Mouse (Mus musculus) embryonic facial prominence, embryonic 14.5 days (tissue): Measurements from ENCODE around the gene Spag17. TPM values are rescaled to one million over a fixed set of nuclear protein-coding genes. Genes with fewer than 3 reads are reported as not detected.

Source experiments
- ATAC-seq: fragments of 200-750 bp; cut with Nextera tagmentation; 2 replicates; pipeline ENCODE4 v1.8.0; 2017; ENCODE audit warnings: low read depth, moderate number of reproducible peaks, moderate TSS enrichment
- DNase-seq: peaks from one replicate; pipeline ENCODE4 v3.0.0-alpha.2; 2015; ENCODE audit warnings: low spot score
- H3K27ac ChIP-seq: fragments of 300-500 bp; sonication (generic); replicated peaks from 2 replicates; pipeline ENCODE4 v1.5.1; 2014; ENCODE audit warnings: low read depth, mild to moderate bottlenecking, low read length, moderate library complexity
- H3K27me3 ChIP-seq: fragments of 300-500 bp; sonication (generic); replicated peaks from 2 replicates; pipeline ENCODE4 v1.6.1; 2014; ENCODE audit warnings: low read length; ENCODE audit not compliant: control insufficient read depth, insufficient read depth
- H3K36me3 ChIP-seq: fragments of 300-500 bp; sonication (generic); 2 replicates; pipeline ENCODE4 v1.6.1; 2014; ENCODE audit warnings: low read length, mixed read lengths; ENCODE audit not compliant: control insufficient read depth, insufficient read depth
- H3K4me1 ChIP-seq: fragments of 300-500 bp; sonication (generic); 2 replicates; pipeline ENCODE4 v1.6.1; 2014; ENCODE audit warnings: antibody characterized with exemption, low read length; ENCODE audit not compliant: control insufficient read depth, insufficient read depth
- H3K4me2 ChIP-seq: fragments of 300-500 bp; sonication (generic); 2 replicates; pipeline ENCODE4 v1.6.1; 2014; ENCODE audit warnings: low read depth, mild to moderate bottlenecking, low read length, moderate library complexity, mixed read lengths
- H3K4me3 ChIP-seq: fragments of 300-500 bp; sonication (generic); 2 replicates; pipeline ENCODE4 v1.5.1; 2014; ENCODE audit warnings: low read depth, mild to moderate bottlenecking, low read length
- H3K9ac ChIP-seq: fragments of 300-500 bp; sonication (generic); 2 replicates; pipeline ENCODE4 v1.6.1; 2014; ENCODE audit warnings: low read depth, mild to moderate bottlenecking, low read length, moderate library complexity, mixed read lengths
- H3K9me3 ChIP-seq: fragments of 300-500 bp; sonication (generic); 2 replicates; pipeline ENCODE4 v1.6.1; 2016; ENCODE audit warnings: low read length; ENCODE audit not compliant: control insufficient read depth
- WGBS: fragments of 180-500 bp; shearing (Covaris S2); extraction: QIAGEN DNeasy Blood & Tissue Kit; methylation state at CpG from one replicate; pipeline ENCODE4 v1.1.7; 2014; 5-methylcytosine and 5-hydroxymethylcytosine counted together
- polyA plus RNA-seq: library from polyadenylated mRNA; unstranded; fragments of >200 nt; fragmentation: Nextera tagmentation; extraction: Ambion mirVana; gene quantifications from 2 replicates; pipeline ENCODE4 v1.2.1, GENCODE M21; 2014

The Spag17 gene
- polyA plus RNA-seq, 1 experiment from 2014 or later: 1.7 TPM

DNA sequence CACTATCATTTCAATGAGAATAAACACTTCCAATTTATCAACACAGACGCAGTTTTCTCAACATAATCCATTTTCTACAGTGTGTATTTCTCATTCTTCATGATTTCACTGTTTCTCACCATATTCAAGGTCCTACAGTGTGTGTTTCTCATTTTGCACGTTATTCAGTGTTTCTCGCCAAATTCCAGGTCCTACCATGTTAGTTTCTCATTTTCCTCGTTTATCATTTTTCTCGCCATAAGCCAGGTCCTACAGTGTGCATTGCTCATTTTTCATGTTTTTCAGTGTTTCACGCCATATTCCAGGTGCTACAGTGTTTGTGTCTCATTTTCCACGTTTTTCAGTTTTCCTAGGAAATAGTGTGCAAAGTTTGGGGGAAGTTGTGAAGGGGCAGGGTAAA is 95.8 kb downstream of the Spag17 start:
- no peak overlapping the region for H3K4me2 ChIP-seq
- no peak overlapping the region for H3K27ac ChIP-seq
- no peaks in the 10 kb centered on the region for H3K4me1 ChIP-seq
- DNase-seq (no peak), ATAC-seq (no peak)
- peaks cover 4% of the 10 kb centered on the region; the same call in 1 of the 2 replicates for H3K9me3 ChIP-seq
- H3K36me3 ChIP-seq: no peaks in the 10 kb centered on the region
- H3K4me3 ChIP-seq: no peak overlapping the region
- H3K27me3 ChIP-seq: no peaks in the 10 kb centered on the region
- H3K9ac ChIP-seq: no peak overlapping the region
- WGBS: 66% methylated on average over 7 of the region's 7 CpGs

DNA sequence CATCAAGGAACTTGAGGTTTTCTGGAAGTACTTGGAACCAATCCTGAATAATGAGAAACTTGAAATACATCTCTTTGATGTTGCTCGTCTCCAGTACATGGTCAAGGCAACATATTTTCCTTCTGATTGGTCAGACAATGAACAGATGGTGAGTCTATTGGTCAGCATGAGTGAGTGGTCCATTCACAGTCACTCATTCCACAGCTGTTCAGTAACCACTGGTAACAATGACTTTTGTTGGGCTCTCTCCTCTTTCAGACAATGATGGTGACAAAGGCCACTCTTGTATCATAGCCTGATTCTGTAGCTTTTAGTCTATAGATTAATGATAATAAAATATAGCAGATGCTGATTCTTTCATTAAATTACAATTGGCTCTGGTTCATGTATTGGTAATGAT is 119.5 kb downstream of the Spag17 start:
- WGBS: 63% methylated on average over 1 of the region's 1 CpGs
- Histone ChIP-seq H3K36me3 (no peaks in the 10 kb centered on the region), H3K9ac (no peak overlapping the region), H3K27me3 (no peaks in the 10 kb centered on the region), H3K9me3 (0 out of 2 replicates have a peak, but pooled peaks cover 6% of the 10 kb centered on the region), H3K4me2 (no peak overlapping the region), H3K27ac (no peak overlapping the region), H3K4me3 (no peak overlapping the region), H3K4me1 (no peaks in the 10 kb centered on the region)
- DNase-seq: no peak
- ATAC-seq: no peak

DNA sequence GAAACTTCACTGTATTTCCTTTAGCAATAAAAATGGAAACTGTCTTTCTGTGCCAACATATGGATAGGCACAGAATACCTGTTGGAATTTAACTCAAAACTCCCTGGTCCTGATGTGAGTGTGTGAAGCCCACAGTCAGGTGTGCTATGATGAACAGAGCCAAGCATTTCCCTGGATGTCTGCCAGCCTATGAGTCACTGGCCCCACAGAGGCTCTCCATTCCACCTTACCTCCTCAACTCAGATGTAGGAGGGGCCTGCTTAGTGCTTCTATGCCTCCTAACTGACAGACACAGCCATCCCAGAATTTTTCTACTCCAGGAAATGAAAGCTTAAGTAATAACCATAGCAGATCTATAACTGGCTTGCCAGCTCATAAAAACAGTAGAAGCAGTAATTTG is 124.6 kb downstream of the Spag17 start:
- H3K27me3 ChIP-seq: no peaks in the 10 kb centered on the region
- ATAC-seq: peak; percentile 63; the same call in 1 of the 2 replicates

DNA sequence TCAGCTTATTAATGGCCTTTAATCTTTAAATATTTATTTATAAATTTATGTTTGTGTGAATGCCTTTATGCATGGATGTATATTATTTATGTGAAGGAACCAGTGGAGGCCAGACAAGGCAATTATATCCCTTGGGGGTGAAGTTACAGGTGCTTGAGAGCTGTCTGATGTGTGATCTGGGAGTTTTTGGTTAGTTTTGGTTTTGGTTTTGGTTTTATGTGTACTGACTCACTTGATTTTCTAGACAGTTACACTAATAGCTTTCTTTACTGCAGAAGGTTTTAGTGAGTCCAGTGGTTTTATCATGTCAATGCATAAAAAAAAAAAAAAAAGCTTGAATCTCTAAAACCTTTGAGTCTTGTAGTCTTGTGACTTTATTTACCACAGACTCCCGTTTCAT is 128.9 kb downstream of the Spag17 start:
- DNase-seq: no peak
- WGBS: 88% methylated on average over 1 of the region's 1 CpGs
- H3K9ac ChIP-seq: no peak overlapping the region
- H3K27ac ChIP-seq: no peak overlapping the region
- H3K9me3 ChIP-seq: peaks cover 7% of the 10 kb centered on the region
- no peak for ATAC-seq
- H3K4me3 ChIP-seq: no peak overlapping the region
- no peaks in the 10 kb centered on the region for H3K27me3 ChIP-seq
- no peaks in the 10 kb centered on the region for H3K4me1 ChIP-seq
- H3K36me3 ChIP-seq: no peaks in the 10 kb centered on the region
- no peak overlapping the region for H3K4me2 ChIP-seq

More for the DNA sequence above, 124.6 kb downstream of the Spag17 start:
- no peak overlapping the region for H3K27ac ChIP-seq
- H3K4me1 ChIP-seq: no peaks in the 10 kb centered on the region
- H3K4me2 ChIP-seq: no peak overlapping the region
- no peaks in the 10 kb centered on the region for H3K36me3 ChIP-seq
- peak; percentile 29 for DNase-seq
- no peak overlapping the region for H3K4me3 ChIP-seq
- H3K9ac ChIP-seq: no peak overlapping the region
- H3K9me3 ChIP-seq: no peaks in the 10 kb centered on the region

DNA sequence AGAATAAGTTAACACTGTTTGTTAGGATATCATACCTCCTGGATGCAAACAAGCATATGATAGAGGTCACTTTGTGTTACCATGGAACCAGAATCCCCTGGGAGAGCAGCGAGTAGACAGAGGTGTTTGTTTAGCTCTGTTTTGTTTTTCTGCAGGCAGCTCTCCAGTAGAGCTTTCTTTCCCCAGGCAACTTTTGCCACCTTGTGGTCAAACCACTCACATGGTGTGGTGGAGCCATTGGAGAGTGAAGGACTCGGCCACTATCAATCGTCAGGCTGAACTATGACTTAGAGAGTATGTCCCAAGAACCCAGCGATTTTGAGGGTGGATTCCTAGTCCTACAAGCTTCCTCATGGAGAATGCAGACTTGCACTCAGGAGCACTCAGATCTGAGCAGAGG is 146.1 kb downstream of the Spag17 start:
- H3K9me3 ChIP-seq: no peaks in the 10 kb centered on the region
- 37% methylated on average over 4 of the region's 4 CpGs for WGBS
- no peak overlapping the region for H3K4me3 ChIP-seq
- ATAC-seq: no peak
- no peak overlapping the region for H3K9ac ChIP-seq
- no peak overlapping the region for H3K27ac ChIP-seq
- DNase-seq: peak; percentile 66
- peaks cover 22% of the 10 kb centered on the region for H3K4me1 ChIP-seq
- no peak overlapping the region for H3K4me2 ChIP-seq
- no peaks in the 10 kb centered on the region for H3K36me3 ChIP-seq
- H3K27me3 ChIP-seq: no peaks in the 10 kb centered on the region

DNA sequence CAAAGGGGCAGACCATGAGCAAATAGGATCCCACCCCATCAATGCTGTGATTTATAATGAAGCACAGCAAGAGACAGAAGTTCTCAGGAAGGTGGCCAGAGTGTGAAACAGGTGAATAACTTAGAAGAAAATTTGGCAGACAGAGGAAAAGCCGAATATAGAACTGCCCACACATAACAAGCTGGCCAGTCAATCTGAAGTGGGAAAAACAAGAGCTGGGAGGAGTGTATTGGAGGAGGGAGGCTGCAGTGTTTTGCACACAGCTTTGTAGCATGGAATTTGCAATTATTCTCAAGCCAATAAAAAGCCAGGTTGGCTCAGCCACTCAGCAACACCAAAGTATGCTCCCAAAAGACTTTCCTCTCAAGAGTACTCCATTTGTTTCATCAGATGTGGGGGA is 147.8 kb downstream of the Spag17 start:
- 61% methylated on average over 1 of the region's 1 CpGs for WGBS
- H3K36me3 ChIP-seq: no peaks in the 10 kb centered on the region
- H3K27ac ChIP-seq: no peak overlapping the region
- ATAC-seq (no peak), DNase-seq (no peak)
- H3K4me2 ChIP-seq: no peak overlapping the region
- H3K27me3 ChIP-seq: no peaks in the 10 kb centered on the region
- H3K4me1 ChIP-seq: peaks cover 22% of the 10 kb centered on the region
- H3K4me3 ChIP-seq: no peak overlapping the region
- no peak overlapping the region for H3K9ac ChIP-seq
- H3K9me3 ChIP-seq: no peaks in the 10 kb centered on the region

DNA sequence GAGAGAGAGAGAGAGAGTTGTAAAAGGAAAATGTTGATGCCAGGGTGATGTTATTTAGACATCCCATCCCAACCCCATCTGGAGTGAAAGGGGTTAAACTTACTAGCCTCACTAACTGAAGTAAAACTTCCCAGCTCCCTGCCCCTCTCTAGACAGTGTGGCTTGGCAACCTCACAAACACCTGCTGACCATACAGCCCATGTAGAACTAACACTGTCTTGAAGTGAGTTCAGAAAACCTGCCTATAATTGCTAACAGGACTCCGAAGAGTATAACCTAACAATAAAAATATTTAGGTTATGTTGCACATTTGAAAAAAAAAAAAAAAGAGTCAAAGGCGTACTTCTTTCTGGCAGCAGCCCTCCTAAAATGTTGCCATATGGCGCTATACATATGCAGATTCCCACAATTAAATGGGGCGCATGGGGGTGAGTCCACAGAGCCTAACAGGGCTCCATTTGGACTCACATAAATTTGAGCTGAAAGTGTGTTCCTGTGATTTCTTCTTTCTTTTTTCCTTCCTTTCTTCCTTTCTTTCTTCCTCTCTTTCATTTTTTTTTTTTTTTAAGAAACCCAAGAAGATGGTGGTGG is 149.3 kb downstream of the Spag17 start:
- Histone ChIP-seq H3K4me3 (no peak overlapping the region), H3K27me3 (no peaks in the 10 kb centered on the region), H3K27ac (0 out of 2 replicates have a peak overlapping the region, but pooled peaks have one; percentile 48), H3K4me1 (peaks cover 22% of the 10 kb centered on the region), H3K4me2 (no peak overlapping the region), H3K36me3 (no peaks in the 10 kb centered on the region), H3K9ac (no peak overlapping the region), H3K9me3 (no peaks in the 10 kb centered on the region)
- peak; percentile 94 for ATAC-seq
- 36% methylated on average over 4 of the region's 4 CpGs for WGBS
- DNase-seq: peak; percentile 92

DNA sequence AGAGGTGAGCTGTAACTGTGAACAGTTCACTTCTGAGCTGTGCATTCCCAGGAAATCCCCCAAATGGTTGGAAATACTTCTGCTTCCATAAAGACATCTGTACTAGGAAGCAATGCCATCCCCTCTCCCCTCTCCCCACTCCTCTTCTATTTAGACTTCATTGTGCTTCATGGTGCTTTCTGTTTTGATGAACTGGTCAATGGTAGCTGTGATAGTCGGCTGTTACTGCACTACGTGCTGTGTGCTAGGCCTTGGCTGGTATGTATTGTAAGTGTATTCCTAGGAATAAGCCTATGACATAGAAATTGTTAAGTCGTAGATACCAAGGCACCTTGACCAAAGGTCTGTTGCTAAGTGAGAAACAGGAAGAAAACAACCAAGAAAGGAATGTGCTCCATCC is 149.9 kb downstream of the Spag17 start:
- 79% methylated on average over 3 of the region's 3 CpGs for WGBS
- H3K4me1 ChIP-seq: peaks cover 22% of the 10 kb centered on the region
- H3K4me3 ChIP-seq: no peak overlapping the region
- H3K9ac ChIP-seq: no peak overlapping the region
- H3K27ac ChIP-seq: peak overlapping the region; percentile 48; the same call in 1 of the 2 replicates
- no peaks in the 10 kb centered on the region for H3K36me3 ChIP-seq
- no peaks in the 10 kb centered on the region for H3K9me3 ChIP-seq
- 0 out of 2 replicates have a peak overlapping the region, but pooled peaks have one; percentile 15 for H3K4me2 ChIP-seq
- ATAC-seq (no peak), DNase-seq (no peak)
- H3K27me3 ChIP-seq: no peaks in the 10 kb centered on the region

DNA sequence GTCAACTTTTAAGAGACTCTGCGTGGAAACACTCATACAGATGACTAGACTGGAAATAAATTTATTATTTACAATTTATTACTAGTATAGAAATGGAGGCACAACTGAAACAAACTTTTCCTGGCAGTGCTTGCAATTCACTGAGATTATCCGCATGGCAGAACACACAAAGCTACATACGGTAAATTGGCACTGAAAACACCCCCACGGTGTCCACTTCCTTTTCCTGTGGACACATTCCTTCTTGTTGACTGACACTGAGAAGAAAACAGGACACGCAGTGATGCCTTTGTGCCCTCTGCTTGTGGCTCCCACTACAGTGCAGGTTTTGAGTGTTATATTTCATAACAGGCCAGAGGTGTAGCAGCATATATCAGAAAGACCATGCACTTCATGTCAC is 151.6 kb downstream of the Spag17 start:
- no peak for DNase-seq
- no peaks in the 10 kb centered on the region for H3K36me3 ChIP-seq
- peaks cover 22% of the 10 kb centered on the region for H3K4me1 ChIP-seq
- ATAC-seq: no peak
- H3K4me3 ChIP-seq: no peak overlapping the region
- H3K9me3 ChIP-seq: no peaks in the 10 kb centered on the region
- no peak overlapping the region for H3K27ac ChIP-seq
- no peak overlapping the region for H3K9ac ChIP-seq
- 67% methylated on average over 5 of the region's 5 CpGs for WGBS
- H3K27me3 ChIP-seq: no peaks in the 10 kb centered on the region
- no peak overlapping the region for H3K4me2 ChIP-seq
